Mouse (Mus musculus) gastrocnemius, adult 18-20 months (tissue): Measurements from ENCODE around the gene Lancl2. TPM values are rescaled to one million over a fixed set of nuclear protein-coding genes. Genes with fewer than 3 reads are reported as not detected.

Experiments
- DNase-seq: peaks from one replicate; pipeline ENCODE4 v3.0.0; 2021; ENCODE audit warnings: low spot score
- total RNA-seq, 2 experiments: library from RNA; stranded (reverse); gene quantifications; 2 replicates each; pipeline ENCODE4 v1.2.3; 2021

Gene Lancl2
- total RNA-seq, 2 experiments from 2014 or later = 9.9 to 10.6 TPM

- DNase-seq = no peak
Measured at GRCm38 (mm10) chr6:57767112-57767868, 65.0 kb downstream of the Lancl2 start.

GRCm38 (mm10) chr6:57768948-57769525 is 66.7 kb downstream of the Lancl2 start:
- no peak for DNase-seq

- DNase-seq = no peak
Measured at GRCm38 (mm10) chr6:57770467-57771190, 68.3 kb downstream of the Lancl2 start.

- DNase-seq = no peak
Measured at GRCm38 (mm10) chr6:57773792-57774191, 71.5 kb downstream of the Lancl2 start.

GRCm38 (mm10) chr6:57780359-57780758 is 78.0 kb downstream of the Lancl2 start:
- no peak for DNase-seq

- no peak for DNase-seq
Measured at GRCm38 (mm10) chr6:57782658-57783057, 80.3 kb downstream of the Lancl2 start.

- DNase-seq = no peak
Measured at GRCm38 (mm10) chr6:57784251-57784650, 81.9 kb downstream of the Lancl2 start.

GRCm38 (mm10) chr6:57787376-57787775 is 85.0 kb downstream of the Lancl2 start:
- no peak for DNase-seq

Other genes starting within 250 kb of the Lancl2 start
- 10 to 100 TPM; 13.9 to 16.0 TPM for gene Ppm1k, start 167.1 kb upstream of the Lancl2 start, total RNA-seq
- 1 to 10 TPM in 1 of 2 experiments, under 1 TPM in 1; 0.34 to 1.2 TPM for gene Herc6, start 121.5 kb upstream of the Lancl2 start, total RNA-seq
- gene Pyurf, start 10.5 kb upstream of the Lancl2 start, total RNA-seq = 10 to 100 TPM; 11.3 to 11.6 TPM
- gene Vopp1, start 122.6 kb downstream of the Lancl2 start, total RNA-seq = 1 to 10 TPM; 4.5 to 4.7 TPM
- not detected for gene Vmn1r21, start 147.8 kb downstream of the Lancl2 start, total RNA-seq
- gene Vmn1r22, start 205.5 kb downstream of the Lancl2 start, total RNA-seq = not detected
- not detected for gene Vmn1r23, start 224.3 kb downstream of the Lancl2 start, total RNA-seq